Mouse (Mus musculus): ENCODE data around the gene Gm8298. TPM values are rescaled to one million over a fixed set of nuclear protein-coding genes. Genes with fewer than 3 reads are reported as not detected.

Gene Gm8298
- polyA plus RNA-seq (2012) = not detected in 2 replicates

DNA sequence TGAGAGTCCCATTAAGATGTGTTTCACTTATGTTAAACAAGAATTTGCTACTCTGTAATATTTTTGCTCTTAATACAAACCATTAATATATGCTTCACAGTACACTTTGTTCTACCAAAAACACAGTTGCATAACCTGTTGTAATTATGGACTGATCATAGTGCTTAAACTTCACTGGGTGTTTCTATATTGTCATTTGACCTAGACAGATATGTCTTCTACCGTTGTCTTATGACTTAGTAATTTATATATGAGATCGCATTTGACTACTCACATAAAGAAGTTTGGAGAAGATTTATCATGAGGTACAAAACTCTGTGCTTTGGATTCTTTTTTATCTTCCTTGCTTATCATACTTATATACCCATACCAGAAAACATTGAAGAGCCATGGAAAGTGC, at the start of gene Gm8298:
Gm8298 (plus strand) TSS at position 301 of the 400 bp plus-strand sequence.

DNA sequence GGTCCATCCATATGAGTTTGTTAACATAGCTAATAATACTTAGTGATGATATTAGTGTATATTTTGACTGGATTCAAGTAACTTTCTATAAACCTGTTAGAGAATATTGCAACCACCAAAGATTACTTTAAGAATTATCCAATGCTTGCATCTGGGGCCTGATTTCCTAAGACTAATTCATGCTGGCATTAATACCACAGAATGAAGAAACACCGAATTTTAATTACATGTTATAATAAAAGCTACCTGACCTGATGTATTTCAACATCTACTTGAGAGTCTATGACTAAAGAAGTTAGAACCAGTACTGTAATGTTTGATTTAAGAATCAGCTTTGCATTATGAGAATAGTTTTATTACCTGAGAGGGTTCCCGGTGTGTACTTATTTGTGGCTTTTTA, 64.1 kb downstream of the Gm8298 start, which contains the start of gene C130079G13Rik:
C130079G13Rik (plus strand) TSS at position 301 of the 400 bp plus-strand sequence.

Other genes starting within 250 kb of the Gm8298 start
- gene Gm5538, start 131.3 kb upstream of the Gm8298 start, polyA plus RNA-seq (2012) = not detected in 2 replicates
- not detected in 2 replicates for gene C130079G13Rik, start 64.2 kb downstream of the Gm8298 start, polyA plus RNA-seq (2012)
- gene Aadacl2, start 145.7 kb downstream of the Gm8298 start, polyA plus RNA-seq (2012) = 0.06 TPM in 1 of 2 replicates, not detected in the other
- not detected in 2 replicates for gene Aadac, start 164.7 kb downstream of the Gm8298 start, polyA plus RNA-seq (2012)
- not detected in 2 replicates for gene Sucnr1, start 220.8 kb downstream of the Gm8298 start, polyA plus RNA-seq (2012)

All from megakaryocyte-erythroid progenitor cell, adult 5 weeks (primary cell).